Mouse (Mus musculus) olfactory bulb, adult 2 months (tissue): ENCODE measurements around the gene Tcap.

ENCODE experiments used
- CTCF ChIP-seq: fragments of 200-500 bp; IDR thresholded peaks from 2 replicates; pipeline ENCODE4 v1.5.1; 2012; ENCODE audit warnings: low read depth, mild to moderate bottlenecking, low read length, moderate library complexity; ENCODE audit not compliant: insufficient read depth
- POLR2A ChIP-seq: fragments of 200-500 bp; IDR thresholded peaks from 2 replicates; pipeline ENCODE4 v1.6.1; 2012; ENCODE audit warnings: mild to moderate bottlenecking, low read depth, low read length, moderate library complexity; ENCODE audit not compliant: insufficient read depth

- no peak for TF ChIP-seq CTCF
- no peak for TF ChIP-seq POLR2A
Measured at GRCm38 (mm10) chr11:98376756-98377155, 6.9 kb upstream of the Tcap start.
